Mouse (Mus musculus): ENCODE results near the gene Scaf4. TPM values are rescaled to one million over a fixed set of nuclear protein-coding genes. Genes with fewer than 3 reads are reported as not detected.

The Scaf4 gene
- polyA plus RNA-seq, 1 experiment from 2014 or later = 9.8 TPM

GRCm38 (mm10) chr16:90178404-90178803 is 105.9 kb downstream of the Scaf4 start:
- H3K27me3 ChIP-seq = no peaks in the 10 kb centered on the region
- no peak for DNase-seq
- peaks cover 11% of the 10 kb centered on the region for H3K4me1 ChIP-seq (replicated peaks)
- no peak for ATAC-seq (ENCODE audit: low read depth)
- H3K9ac ChIP-seq = no peak overlapping the region
- no peak overlapping the region for H3K27ac ChIP-seq
- H3K9me3 ChIP-seq (replicated peaks) = no peaks in the 10 kb centered on the region
- no peak overlapping the region for H3K4me3 ChIP-seq (replicated peaks)
- no peaks in the 10 kb centered on the region for H3K36me3 ChIP-seq
- 59% methylated on average over 3 of the region's 3 CpGs for WGBS (ENCODE audit: insufficient replicate concordance)
- H3K4me2 ChIP-seq = no peak overlapping the region

GRCm38 (mm10) chr16:90177425-90177824 is 106.9 kb downstream of the Scaf4 start:
- Histone ChIP-seq H3K36me3 (no peaks in the 10 kb centered on the region), H3K4me2 (no peak overlapping the region), H3K9ac (no peak overlapping the region), H3K4me1 (replicated peaks) (peaks cover 11% of the 10 kb centered on the region), H3K4me3 (replicated peaks) (no peak overlapping the region), H3K27me3 (no peaks in the 10 kb centered on the region), H3K9me3 (replicated peaks) (no peaks in the 10 kb centered on the region), H3K27ac (no peak overlapping the region)
- peak; percentile 15; the same call in 1 of the 2 replicates for ATAC-seq (ENCODE audit: low read depth)
- WGBS (ENCODE audit: insufficient replicate concordance) = 20% methylated on average over 8 of the region's 8 CpGs
- peak; percentile 13 for DNase-seq

- ATAC-seq (ENCODE audit: low read depth) (no peak), DNase-seq (no peak)
- H3K9me3 ChIP-seq (replicated peaks) = no peaks in the 10 kb centered on the region
- no peak overlapping the region for H3K4me3 ChIP-seq (replicated peaks)
- no peak overlapping the region for H3K4me2 ChIP-seq
- H3K27me3 ChIP-seq = no peaks in the 10 kb centered on the region
- WGBS (ENCODE audit: insufficient replicate concordance) = 71% methylated on average over 10 of the region's 10 CpGs
- no peak overlapping the region for H3K9ac ChIP-seq
- peaks cover 11% of the 10 kb centered on the region for H3K4me1 ChIP-seq (replicated peaks)
- H3K27ac ChIP-seq = no peak overlapping the region
- no peaks in the 10 kb centered on the region for H3K36me3 ChIP-seq
These were observed 107.8 kb downstream of the Scaf4 start for GRCm38 (mm10) chr16:90176472-90176871.

Other genes with a start within 250 kb of the Scaf4 start
- gene Tiam1, start 140.7 kb downstream of the Scaf4 start, polyA plus RNA-seq (2015; fragmentation: Nextera tagmentation; extraction: Ambion mirVana) = 4.8 and 5.5 TPM in 2 replicates
- gene Sod1, start 63.7 kb downstream of the Scaf4 start, polyA plus RNA-seq (2015; fragmentation: Nextera tagmentation; extraction: Ambion mirVana) = 1,329 and 1,400 TPM in 2 replicates
- 0.98 and 1.4 TPM in 2 replicates for gene Hunk, start 101.5 kb upstream of the Scaf4 start, polyA plus RNA-seq (2015; fragmentation: Nextera tagmentation; extraction: Ambion mirVana)